8 mouse cellular contexts compared by ENCODE assay signal in genomic region chr5:119670566-119671108, GRCm38 (mm10). TPM values are rescaled to one million over a fixed set of nuclear protein-coding genes. Genes with fewer than 3 reads are reported as not detected.
A peak's percentile ranks its signal among the peaks of the same experiment; 100 is the strongest.
DNase-seq lines count a peak whose midpoint lies in the region; ATAC-seq lines count a peak whose summit lies in the region.

Gene Tbx3, plus strand, starts transcription at chr5:119670669.

- DNase-seq in adrenal gland, adult 8-10 months: peak; percentile 96
- DNase-seq in embryo, embryonic 11 days: peak; percentile 96
- peak; percentile 88 to 92 for DNase-seq in gastrocnemius, postnatal 36 days
- DNase-seq in induced T-regulatory cell, adult 2 months (ENCODE audit: low read depth): peak; percentile 30
- DNase-seq in left cerebral cortex, adult 9 months (ENCODE audit: low spot score in 2 of 2): peak; percentile 23 to 58
- DNase-seq in skeletal muscle tissue, adult 2 months (ENCODE audit: low read depth, low spot score): peak; percentile 94

- intact Hi-C loops in gastrocnemius, postnatal 36 days (cut with DNase I): loop anchor here (5.0 kb wide), 1 partner anchor 793 kb away; no protein-coding TSS in a partner anchor

- ATAC-seq in megakaryocyte-erythroid progenitor cell, adult 5-6 weeks (replicated peaks; ENCODE audit: low FRiP score, low TSS enrichment, poor library complexity, severe bottlenecking): peak; percentile 84
- no peak for ATAC-seq in activated CD4-positive, CD25-positive, alpha-beta regulatory T cell, adult 4 months

RNA-seq across cellular contexts. Expression of gene Tbx3, which starts in this region (rescaled TPM):
- total RNA-seq in adrenal gland, adult 8-10 months (2022): 100 to 1,000 TPM; 299 to 549 (median 400) TPM
- 1 to 10 TPM; 2.6 to 4.4 TPM for total RNA-seq in gastrocnemius, postnatal 36 days (2021)
- not detected in 2 replicates for total RNA-seq in megakaryocyte-erythroid progenitor cell, adult 5-6 weeks (2014; fragmentation: Nextera tagmentation)
- not detected in 2 replicates for total RNA-seq in megakaryocyte-erythroid progenitor cell, adult 5-6 weeks (2017)
- not detected for polyA plus RNA-seq in activated CD4-positive, CD25-positive, alpha-beta regulatory T cell, adult 4 months (2017; shearing (Covaris generic))

Comparison
In these comparisons a context has a peak if more than half of its experiments do, and no peak if none do; other contexts are left out.
1. RNA of gene Tbx3 (total RNA-seq): 299 to 549 TPM in adrenal gland, adult 8-10 months; 2.6 to 4.4 TPM in gastrocnemius, postnatal 36 days and not detected in megakaryocyte-erythroid progenitor cell, adult 5-6 weeks; every median in the first group is over 10 times any median in the second.
2. Peak in ATAC-seq in megakaryocyte-erythroid progenitor cell, adult 5-6 weeks; RNA of the gene not detected or under 1 TPM.
3. DNase-seq: peak in every context shown above with its lines; median percentile 96 in adrenal gland, adult 8-10 months; 96 in embryo, embryonic 11 days; 94 in skeletal muscle tissue, adult 2 months; 90 in gastrocnemius, postnatal 36 days; 40 in left cerebral cortex, adult 9 months; 30 in induced T-regulatory cell, adult 2 months.